Mouse (Mus musculus) small intestine, adult 2 months (tissue): ENCODE results near the gene Cfdp1.

Experiments used
- CTCF ChIP-seq: fragments of 200-500 bp; IDR thresholded peaks from 2 replicates; pipeline ENCODE4 v1.5.1; 2012; ENCODE audit warnings: low read depth, mild to moderate bottlenecking, control low read depth, inconsistent platforms, low read length, moderate library complexity, mixed read lengths; ENCODE audit not compliant: insufficient replicate concordance, insufficient read length; ENCODE audit errors: extremely low read depth
- POLR2A ChIP-seq: fragments of 200-500 bp; IDR thresholded peaks from 2 replicates; pipeline ENCODE4 v1.6.1; 2012; ENCODE audit warnings: low read depth, mild to moderate bottlenecking, control low read depth, inconsistent platforms, low read length, moderate library complexity

DNA sequence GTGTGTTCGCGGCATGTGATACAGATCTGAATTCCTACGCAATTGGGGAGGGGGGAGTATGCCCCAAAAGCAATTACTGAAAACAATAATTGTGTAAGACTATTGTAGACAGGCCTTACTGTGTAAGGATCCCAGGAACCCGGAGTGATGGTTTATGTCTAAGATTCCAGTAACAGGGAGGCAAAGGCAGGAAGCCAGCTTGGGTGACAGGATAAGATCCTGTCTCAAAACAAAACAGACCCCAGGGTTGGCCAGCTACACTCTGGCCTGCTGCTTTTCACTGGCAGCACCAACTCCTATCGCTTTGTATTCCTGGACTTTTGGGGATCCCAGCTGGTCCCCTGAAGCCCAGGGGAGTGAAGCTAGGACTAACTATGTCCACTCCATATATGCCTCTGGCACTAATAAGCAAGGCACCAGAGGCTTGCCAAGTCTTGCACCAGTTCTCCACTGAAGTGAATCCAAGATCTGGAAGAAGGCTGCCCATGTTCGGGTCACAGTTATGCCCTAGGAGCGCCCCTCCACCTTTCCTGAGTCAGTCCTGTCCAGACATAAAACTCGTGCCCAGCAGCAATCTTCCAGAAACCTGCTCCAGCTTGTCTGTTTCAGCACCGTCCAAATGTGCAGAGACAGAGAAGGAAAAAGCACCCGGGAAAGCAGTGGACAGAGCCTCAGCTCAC lies 121.5 kb downstream of the Cfdp1 start:
- no peak for TF ChIP-seq CTCF
- TF ChIP-seq POLR2A: no peak
